ENCODE assay signal across 9 mouse cellular contexts in the genomic region with DNA sequence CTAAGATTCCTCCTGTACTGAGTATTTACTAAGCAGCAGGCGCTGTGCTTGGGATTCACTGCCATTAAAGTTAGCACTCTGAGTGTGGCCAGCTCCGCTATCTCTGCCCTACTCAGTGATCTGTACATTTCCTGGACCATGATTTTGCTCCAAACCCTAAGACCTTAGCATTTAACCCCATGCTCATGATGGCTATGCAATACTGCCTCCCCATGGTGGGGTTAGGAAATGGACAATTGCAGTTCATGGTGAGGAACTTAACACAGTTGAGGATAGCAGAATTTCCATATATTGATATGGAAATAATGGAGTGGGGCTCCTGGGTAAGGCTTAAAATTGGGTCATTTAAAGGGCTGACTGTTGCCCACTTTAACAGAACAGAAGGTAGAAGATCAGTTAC. TPM values are rescaled to one million over a fixed set of nuclear protein-coding genes. Genes with fewer than 3 reads are reported as not detected.
DNase-seq lines count a peak whose midpoint lies in the region; ATAC-seq and TF ChIP-seq lines count a peak whose summit lies in the region.
"Had no signal": no experiment of that assay in that cellular context is flagged by ENCODE, and none has a peak within 500 bp of the region (broad histone marks: within the 10 kb centered on the region; RNA-seq: fewer than 3 reads in every experiment).

No protein-coding gene starts in this region.

- TF ChIP-seq CTCF in brain, embryonic 14.5 days (IDR thresholded peaks at IDR 0.05; ENCODE audit: borderline replicate concordance, extremely low read depth, insufficient read depth, insufficient read length) = peak; percentile 47; the same call in 1 of the 2 replicates

- peak; percentile 33 to 48 for DNase-seq in left cerebral cortex, adult 18-20 months (ENCODE audit: low spot score in 2 of 2)
- DNase-seq in left cerebral cortex, postnatal 25 days (ENCODE audit: low spot score in 2 of 2) = no peak
- peak; percentile 60 for DNase-seq in MN1 (ENCODE audit: low spot score)
- DNase-seq in brain, embryonic 14.5 days (ENCODE audit: low read depth) = peak; percentile 34
- peak; percentile 41 to 52 for DNase-seq in lung, adult 18-20 months
- DNase-seq in thymus, postnatal 36 days = peak; percentile 54 to 62

- intact Hi-C loops in left cerebral cortex, postnatal 25 days (cut with DNase I) = loop anchor here (1.0 kb wide), 1 partner anchor 222 kb away; no protein-coding TSS in a partner anchor

- no peak for TF ChIP-seq POLR2A in brain, embryonic 14.5 days (IDR thresholded peaks at IDR 0.05; ENCODE audit: borderline replicate concordance, extremely low read depth, insufficient read depth, insufficient read length, poor library complexity, severe bottlenecking)

- no peak for ATAC-seq in activated CD4-positive, CD25-positive, alpha-beta regulatory T cell, adult 4 months

RNA-seq across cellular contexts. Expression of a gene that starts 12.2 kb away (rescaled TPM):
- 10 to 100 TPM; 11.6 to 14.4 TPM for total RNA-seq in left cerebral cortex, adult 18-20 months (2021)
- total RNA-seq in left cerebral cortex, postnatal 25 days (2021) = 10 to 100 TPM; 13.5 to 14.7 TPM
- 6.0 and 10.0 TPM in 2 replicates for polyA plus RNA-seq in brain, embryonic 14.5 days (2012; rRNA removed)
- polyA plus RNA-seq in activated CD4-positive, CD25-positive, alpha-beta regulatory T cell, adult 4 months (2017; shearing (Covaris generic)) = under 1 TPM in 1 of 2 experiments, not detected in 1; 0.37 TPM

RNA-seq across cellular contexts. Expression of a gene that starts 27.4 kb away (rescaled TPM):
- not detected for total RNA-seq in left cerebral cortex, adult 18-20 months (2021)
- under 1 TPM in 1 of 2 experiments, not detected in 1; 0.30 TPM for total RNA-seq in left cerebral cortex, postnatal 25 days (2021)
- polyA plus RNA-seq in brain, embryonic 14.5 days (2012; rRNA removed) = 0.05 and 0.12 TPM in 2 replicates
- polyA plus RNA-seq in activated CD4-positive, CD25-positive, alpha-beta regulatory T cell, adult 4 months (2017; shearing (Covaris generic)) = not detected
- total RNA-seq: layer of hippocampus, postnatal 25 days had no signal
- polyA plus RNA-seq: neural tube, embryonic 14.5 days had no signal

RNA-seq across cellular contexts. Expression of a gene that starts 49.8 kb away (rescaled TPM):
- total RNA-seq in left cerebral cortex, adult 18-20 months (2021) = not detected
- total RNA-seq in left cerebral cortex, postnatal 25 days (2021) = not detected
- 0.09 TPM in 1 of 2 replicates, not detected in the other for polyA plus RNA-seq in brain, embryonic 14.5 days (2012; rRNA removed)
- not detected for polyA plus RNA-seq in activated CD4-positive, CD25-positive, alpha-beta regulatory T cell, adult 4 months (2017; shearing (Covaris generic))
- total RNA-seq: layer of hippocampus, postnatal 25 days had no signal
- polyA plus RNA-seq: neural tube, embryonic 14.5 days had no signal

Comparison
In these comparisons a context has a peak if more than half of its experiments do, and no peak if none do; other contexts are left out.
1. DNase-seq: peak in left cerebral cortex, adult 18-20 months (2 of 2), MN1 (single experiment), brain, embryonic 14.5 days (single experiment), lung, adult 18-20 months (2 of 2) and thymus, postnatal 36 days (2 of 2); none in left cerebral cortex, postnatal 25 days (0 of 2).